Mouse (Mus musculus) heart, embryonic 16.5 days (tissue): ENCODE measurements around the gene Dab1. TPM values are rescaled to one million over a fixed set of nuclear protein-coding genes. Genes with fewer than 3 reads are reported as not detected.

Experiments used
- ATAC-seq: fragments of 200-750 bp; cut with Nextera tagmentation; replicated peaks from 2 replicates; pipeline ENCODE4 v1.8.0; 2017; ENCODE audit warnings: moderate number of reproducible peaks; ENCODE audit not compliant: insufficient read depth, low FRiP score; ENCODE audit errors: extremely low read depth
- H3K27ac ChIP-seq: fragments of 300-500 bp; sonication (generic); 2 replicates; pipeline ENCODE4 v1.5.1; 2014; ENCODE audit warnings: mild to moderate bottlenecking, low read length, control low read depth, moderate library complexity
- H3K27me3 ChIP-seq: fragments of 300-500 bp; sonication (generic); 2 replicates; pipeline ENCODE4 v1.6.1; 2014; ENCODE audit warnings: low read length, mixed read lengths; ENCODE audit not compliant: control insufficient read depth, insufficient read depth
- H3K36me3 ChIP-seq: fragments of 300-500 bp; sonication (generic); 2 replicates; pipeline ENCODE4 v1.6.1; 2014; ENCODE audit not compliant: control insufficient read depth, insufficient read depth
- H3K4me1 ChIP-seq: fragments of 300-500 bp; sonication (generic); 2 replicates; pipeline ENCODE4 v1.6.1; 2014; ENCODE audit warnings: low read length, mixed read lengths; ENCODE audit not compliant: control insufficient read depth, insufficient read depth
- H3K4me2 ChIP-seq: fragments of 300-500 bp; sonication (generic); 2 replicates; pipeline ENCODE4 v1.6.1; 2014; ENCODE audit warnings: low read depth, mild to moderate bottlenecking, control low read depth, low read length
- H3K4me3 ChIP-seq: fragments of 300-500 bp; sonication (generic); 2 replicates; pipeline ENCODE4 v1.5.1; 2014; ENCODE audit warnings: mild to moderate bottlenecking, control low read depth, low read length
- H3K9ac ChIP-seq: fragments of 300-500 bp; sonication (generic); 2 replicates; pipeline ENCODE4 v1.6.1; 2014; ENCODE audit warnings: low read length, control low read depth
- H3K9me3 ChIP-seq: fragments of 300-500 bp; sonication (generic); replicated peaks from 2 replicates; pipeline ENCODE4 v1.6.1; 2016; ENCODE audit warnings: low read length; ENCODE audit not compliant: control insufficient read depth
- WGBS: fragments of 180-500 bp; shearing (Covaris S2); extraction: QIAGEN DNeasy Blood & Tissue Kit; methylation state at CpG from one replicate; pipeline ENCODE4 v1.1.7; 2014; 5-methylcytosine and 5-hydroxymethylcytosine counted together
- polyA plus RNA-seq: library from polyadenylated mRNA; unstranded; fragments of >200 nt; fragmentation: Nextera tagmentation; extraction: Ambion mirVana; gene quantifications from 2 replicates; pipeline ENCODE4 v1.2.1, GENCODE M21; 2015

Dab1 gene
- polyA plus RNA-seq, 1 experiment from 2014 or later, result 0.85 TPM

GRCm38 (mm10) chr4:104012150-104012549, 393.0 kb downstream of the Dab1 start:
- Histone ChIP-seq H3K4me2 (no peak overlapping the region), H3K27ac (no peak overlapping the region), H3K36me3 (no peaks in the 10 kb centered on the region), H3K4me1 (no peaks in the 10 kb centered on the region), H3K9ac (no peak overlapping the region), H3K4me3 (no peak overlapping the region), H3K27me3 (no peaks in the 10 kb centered on the region), H3K9me3 (no peaks in the 10 kb centered on the region)
- WGBS, result 81% methylated on average over 4 of the region's 4 CpGs
- ATAC-seq, result no peak

- no peaks in the 10 kb centered on the region for H3K9me3 ChIP-seq
- H3K4me1 ChIP-seq, result no peaks in the 10 kb centered on the region
- H3K27me3 ChIP-seq, result no peaks in the 10 kb centered on the region
- H3K9ac ChIP-seq, result no peak overlapping the region
- no peak overlapping the region for H3K4me2 ChIP-seq
- H3K27ac ChIP-seq, result no peak overlapping the region
- H3K36me3 ChIP-seq, result no peaks in the 10 kb centered on the region
- 63% methylated on average over 2 of the region's 2 CpGs for WGBS
- H3K4me3 ChIP-seq, result no peak overlapping the region
- no peak for ATAC-seq
Observed at GRCm38 (mm10) chr4:104025117-104025694, 406.0 kb downstream of the Dab1 start.

- H3K4me2 ChIP-seq, result no peak overlapping the region
- 44% methylated on average over 2 of the region's 2 CpGs for WGBS
- no peaks in the 10 kb centered on the region for H3K4me1 ChIP-seq
- H3K9me3 ChIP-seq, result no peaks in the 10 kb centered on the region
- no peaks in the 10 kb centered on the region for H3K27me3 ChIP-seq
- no peak overlapping the region for H3K4me3 ChIP-seq
- H3K27ac ChIP-seq, result no peak overlapping the region
- no peaks in the 10 kb centered on the region for H3K36me3 ChIP-seq
- no peak for ATAC-seq
- H3K9ac ChIP-seq, result no peak overlapping the region
Observed at GRCm38 (mm10) chr4:104026834-104027233, 407.7 kb downstream of the Dab1 start.

- Histone ChIP-seq H3K9me3 (no peaks in the 10 kb centered on the region), H3K27me3 (no peaks in the 10 kb centered on the region), H3K4me3 (no peak overlapping the region), H3K4me2 (no peak overlapping the region), H3K36me3 (no peaks in the 10 kb centered on the region), H3K4me1 (no peaks in the 10 kb centered on the region), H3K27ac (no peak overlapping the region), H3K9ac (no peak overlapping the region)
- WGBS, result 78% methylated on average over 1 of the region's 1 CpGs
- ATAC-seq, result no peak
Observed at GRCm38 (mm10) chr4:104027239-104027638, 408.1 kb downstream of the Dab1 start.

GRCm38 (mm10) chr4:104036091-104036490, 416.9 kb downstream of the Dab1 start:
- ATAC-seq, result no peak
- no peak overlapping the region for H3K9ac ChIP-seq
- H3K27me3 ChIP-seq, result no peaks in the 10 kb centered on the region
- no peak overlapping the region for H3K4me3 ChIP-seq
- no peak overlapping the region for H3K4me2 ChIP-seq
- H3K9me3 ChIP-seq, result no peaks in the 10 kb centered on the region
- H3K27ac ChIP-seq, result no peak overlapping the region
- no peaks in the 10 kb centered on the region for H3K4me1 ChIP-seq
- no peaks in the 10 kb centered on the region for H3K36me3 ChIP-seq

- Histone ChIP-seq H3K27me3 (no peaks in the 10 kb centered on the region), H3K4me1 (no peaks in the 10 kb centered on the region), H3K27ac (no peak overlapping the region), H3K4me3 (no peak overlapping the region), H3K9ac (no peak overlapping the region), H3K4me2 (no peak overlapping the region), H3K9me3 (no peaks in the 10 kb centered on the region), H3K36me3 (no peaks in the 10 kb centered on the region)
- no peak for ATAC-seq
- WGBS, result 26% methylated on average over 4 of the region's 4 CpGs
Observed at GRCm38 (mm10) chr4:104039588-104039987, 420.4 kb downstream of the Dab1 start.

- H3K4me2 ChIP-seq, result no peak overlapping the region
- H3K27me3 ChIP-seq, result no peaks in the 10 kb centered on the region
- H3K9me3 ChIP-seq, result no peaks in the 10 kb centered on the region
- no peak overlapping the region for H3K9ac ChIP-seq
- H3K4me3 ChIP-seq, result no peak overlapping the region
- WGBS, result 60% methylated on average over 2 of the region's 2 CpGs
- H3K36me3 ChIP-seq, result no peaks in the 10 kb centered on the region
- H3K4me1 ChIP-seq, result no peaks in the 10 kb centered on the region
- no peak overlapping the region for H3K27ac ChIP-seq
- no peak for ATAC-seq
Observed at GRCm38 (mm10) chr4:104043441-104043840, 424.3 kb downstream of the Dab1 start.

GRCm38 (mm10) chr4:104044634-104045033, 425.5 kb downstream of the Dab1 start:
- H3K4me3 ChIP-seq, result no peak overlapping the region
- H3K36me3 ChIP-seq, result no peaks in the 10 kb centered on the region
- WGBS, result 29% methylated on average over 3 of the region's 3 CpGs
- no peaks in the 10 kb centered on the region for H3K27me3 ChIP-seq
- no peak overlapping the region for H3K27ac ChIP-seq
- H3K4me2 ChIP-seq, result no peak overlapping the region
- H3K4me1 ChIP-seq, result no peaks in the 10 kb centered on the region
- H3K9me3 ChIP-seq, result no peaks in the 10 kb centered on the region
- no peak overlapping the region for H3K9ac ChIP-seq
- no peak for ATAC-seq

- no peak overlapping the region for H3K27ac ChIP-seq
- H3K9me3 ChIP-seq, result no peaks in the 10 kb centered on the region
- H3K4me2 ChIP-seq, result no peak overlapping the region
- H3K4me3 ChIP-seq, result no peak overlapping the region
- no peaks in the 10 kb centered on the region for H3K36me3 ChIP-seq
- WGBS, result 52% methylated on average over 7 of the region's 7 CpGs
- no peak overlapping the region for H3K9ac ChIP-seq
- no peaks in the 10 kb centered on the region for H3K4me1 ChIP-seq
- no peaks in the 10 kb centered on the region for H3K27me3 ChIP-seq
- no peak for ATAC-seq
Observed at GRCm38 (mm10) chr4:104047966-104048804, 429.0 kb downstream of the Dab1 start.
